Mouse (Mus musculus): ENCODE results near the gene Gm11011.

DNA sequence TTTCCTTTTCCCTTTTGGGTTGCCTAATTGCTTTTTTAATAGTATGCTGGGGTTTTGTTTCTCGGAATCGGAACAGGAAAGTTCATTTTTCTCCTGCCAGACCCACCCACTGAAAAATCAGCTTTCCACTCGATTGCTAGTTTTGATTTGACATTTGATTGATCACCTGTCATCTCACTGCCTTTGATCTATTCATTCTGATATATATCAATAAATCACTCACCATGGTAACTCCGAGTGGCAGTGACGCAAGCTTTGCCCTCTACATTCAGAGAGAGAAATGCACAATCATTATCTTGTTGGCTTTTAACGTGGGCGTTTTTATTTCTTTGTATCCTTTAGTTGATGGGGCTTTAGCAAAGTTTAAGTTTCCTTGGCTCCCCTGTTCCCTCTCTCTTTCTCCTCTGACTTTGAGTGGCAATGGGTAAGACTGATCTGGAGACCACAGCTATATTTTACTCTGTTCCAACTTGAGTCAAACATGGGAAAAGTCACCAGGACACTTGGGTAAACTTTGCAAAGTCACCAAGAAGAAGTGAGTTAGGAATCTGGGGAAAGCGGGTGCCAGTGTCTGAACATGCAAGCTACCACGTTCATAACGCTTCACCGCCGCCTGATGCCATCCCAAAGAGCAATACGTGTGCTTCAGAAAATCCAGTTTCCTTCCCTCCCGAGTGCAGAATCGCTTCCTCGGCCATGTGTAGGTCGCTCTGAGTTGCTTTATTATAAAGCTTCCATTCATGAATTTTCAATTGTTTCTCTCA, 47.3 kb upstream of the Gm11011 start:
- TF ChIP-seq CTCF (IDR thresholded peaks at IDR 0.05; ENCODE audit: low read depth, low read length) (no peak), POLR2A (IDR thresholded peaks at IDR 0.05; ENCODE audit: borderline replicate concordance, low read depth, low read length) (no peak)

All from bone marrow macrophage, adult 2 months (primary cell).